Mouse (Mus musculus) heart, embryonic 11.5 days (tissue): ENCODE measurements around the gene 1700019D03Rik. TPM values are rescaled to one million over a fixed set of nuclear protein-coding genes. Genes with fewer than 3 reads are reported as not detected.

Experiments
- polyA plus RNA-seq: library from polyadenylated mRNA; unstranded; fragments of >200 nt; fragmentation: Nextera tagmentation; extraction: Ambion mirVana; gene quantifications from 2 replicates; pipeline ENCODE4 v1.2.1, GENCODE M21; 2014

The 1700019D03Rik gene
- polyA plus RNA-seq, 1 experiment from 2014 or later: 0.72 TPM

Other genes starting within 250 kb of the 1700019D03Rik start
- 13.9 and 15.0 TPM in 2 replicates for gene Inpp1, start 202.5 kb downstream of the 1700019D03Rik start, polyA plus RNA-seq
- gene Hibch, start 175.2 kb downstream of the 1700019D03Rik start, polyA plus RNA-seq: 33.4 and 35.3 TPM in 2 replicates
- gene Mstn, start 41.5 kb upstream of the 1700019D03Rik start, polyA plus RNA-seq: 5.0 and 7.0 TPM in 2 replicates
- not detected in 2 replicates for gene 1700019A02Rik, start 167.5 kb upstream of the 1700019D03Rik start, polyA plus RNA-seq